Mouse (Mus musculus): ENCODE measurements at regions not wholly inside any gene's neighbourhood (a gene's known extent, or its start where the extent isn't known, plus 50 kb on each side); places are given as distances from the start of the nearest gene placed in this dataset.
A peak's percentile ranks its signal among the peaks of the same experiment; 100 is the strongest.

DNA sequence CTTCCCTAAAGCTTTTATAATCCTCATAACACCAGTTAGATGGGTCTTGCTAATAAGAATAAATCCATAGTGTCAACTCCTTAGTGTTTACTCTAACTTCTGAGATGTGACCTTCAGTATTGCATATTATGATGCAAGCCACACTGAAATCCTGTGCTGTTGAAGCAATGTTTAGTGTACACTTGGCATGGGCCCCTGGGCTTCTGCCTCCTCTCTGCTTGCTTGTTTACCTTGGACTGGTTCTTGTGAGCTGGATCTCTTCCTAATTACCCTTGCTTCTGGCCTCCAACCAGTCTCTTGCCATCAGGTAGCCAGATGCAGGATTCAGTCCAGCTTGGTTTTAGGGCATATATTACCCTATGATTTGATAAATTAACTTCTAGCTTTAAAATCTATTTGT lies 57.0 kb downstream of the Rgs2 start:
- Histone ChIP-seq H3K9ac (no peak overlapping the region), H3K4me3 (ENCODE audit: low read depth, low read length) (no peak overlapping the region), H3K36me3 (ENCODE audit: insufficient read depth) (no peaks in the 10 kb centered on the region), H3K4me1 (ENCODE audit: insufficient read depth) (no peaks in the 10 kb centered on the region), H3K27me3 (ENCODE audit: insufficient read depth, low read length) (no peaks in the 10 kb centered on the region), H3K27ac (ENCODE audit: low read depth, low read length) (no peak overlapping the region), H3K4me2 (ENCODE audit: low read depth) (no peak overlapping the region), H3K9me3 (ENCODE audit: low read length) (no peaks in the 10 kb centered on the region)
- ATAC-seq (no peak), DNase-seq (no peak)
- no peak for TF ChIP-seq CTCF (IDR thresholded peaks at IDR 0.05; ENCODE audit: low read depth)

DNA sequence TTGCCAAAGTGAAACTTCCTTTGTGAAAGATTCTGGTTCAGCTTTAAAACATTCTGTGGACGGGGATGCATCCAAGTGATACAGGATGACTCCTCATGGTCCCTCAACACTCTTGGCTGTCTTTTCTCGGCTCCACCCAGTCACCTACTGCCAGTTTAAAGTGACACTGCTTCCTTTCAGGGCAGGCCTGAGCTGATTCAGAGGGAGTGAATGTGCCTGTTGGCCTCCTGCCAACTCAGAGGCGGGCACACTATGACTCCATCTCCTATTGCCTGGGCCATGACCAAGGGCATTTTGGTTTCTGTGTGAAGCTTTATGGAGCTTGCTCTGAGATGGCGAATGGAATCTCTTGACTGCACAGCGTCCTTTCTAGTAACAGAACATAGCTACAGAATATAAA lies 62.5 kb downstream of the Rgs2 start:
- Histone ChIP-seq H3K27ac (ENCODE audit: low read depth, low read length) (no peak overlapping the region), H3K36me3 (ENCODE audit: insufficient read depth) (no peaks in the 10 kb centered on the region), H3K4me1 (ENCODE audit: insufficient read depth) (peaks cover 5% of the 10 kb centered on the region; the same call in 1 of the 2 replicates), H3K9ac (no peak overlapping the region), H3K4me3 (ENCODE audit: low read depth, low read length) (no peak overlapping the region), H3K9me3 (ENCODE audit: low read length) (no peaks in the 10 kb centered on the region), H3K4me2 (ENCODE audit: low read depth) (no peak overlapping the region), H3K27me3 (ENCODE audit: insufficient read depth, low read length) (no peaks in the 10 kb centered on the region)
- no peak for TF ChIP-seq CTCF (IDR thresholded peaks at IDR 0.05; ENCODE audit: low read depth)
- WGBS, result 32% methylated on average over 5 of the region's 5 CpGs
- ATAC-seq, result peak; percentile 45
- no peak for DNase-seq

DNA sequence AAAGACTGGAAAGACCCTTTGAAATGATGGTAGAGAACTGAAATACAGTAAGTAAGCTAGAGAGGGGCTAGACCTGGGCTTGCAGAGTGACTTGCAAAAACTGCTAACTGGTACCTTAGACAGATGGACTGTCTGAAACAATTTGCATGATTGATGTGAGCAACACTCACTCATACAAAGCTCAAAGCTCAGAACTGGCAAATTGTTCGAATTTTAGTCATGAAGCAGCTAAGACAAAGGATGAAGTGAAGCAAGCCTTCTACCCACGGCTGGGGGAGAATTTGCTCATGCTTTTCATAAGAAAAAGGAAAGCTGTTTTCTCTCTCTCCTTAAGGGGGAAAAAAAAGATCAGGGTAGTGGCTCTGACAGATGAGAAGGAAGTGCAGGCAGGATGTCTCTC lies 64.5 kb downstream of the Rgs2 start:
- 18% methylated on average over 2 of the region's 2 CpGs for WGBS
- peak; percentile 22 for DNase-seq
- Histone ChIP-seq H3K36me3 (ENCODE audit: insufficient read depth) (no peaks in the 10 kb centered on the region), H3K9me3 (ENCODE audit: low read length) (no peaks in the 10 kb centered on the region), H3K27ac (ENCODE audit: low read depth, low read length) (peak overlapping the region; percentile 35), H3K27me3 (ENCODE audit: insufficient read depth, low read length) (no peaks in the 10 kb centered on the region), H3K4me2 (ENCODE audit: low read depth) (no peak overlapping the region), H3K4me3 (ENCODE audit: low read depth, low read length) (no peak overlapping the region), H3K4me1 (ENCODE audit: insufficient read depth) (peaks cover 5% of the 10 kb centered on the region; the same call in 1 of the 2 replicates), H3K9ac (no peak overlapping the region)
- no peak for ATAC-seq
- no peak for TF ChIP-seq CTCF (IDR thresholded peaks at IDR 0.05; ENCODE audit: low read depth)

DNA sequence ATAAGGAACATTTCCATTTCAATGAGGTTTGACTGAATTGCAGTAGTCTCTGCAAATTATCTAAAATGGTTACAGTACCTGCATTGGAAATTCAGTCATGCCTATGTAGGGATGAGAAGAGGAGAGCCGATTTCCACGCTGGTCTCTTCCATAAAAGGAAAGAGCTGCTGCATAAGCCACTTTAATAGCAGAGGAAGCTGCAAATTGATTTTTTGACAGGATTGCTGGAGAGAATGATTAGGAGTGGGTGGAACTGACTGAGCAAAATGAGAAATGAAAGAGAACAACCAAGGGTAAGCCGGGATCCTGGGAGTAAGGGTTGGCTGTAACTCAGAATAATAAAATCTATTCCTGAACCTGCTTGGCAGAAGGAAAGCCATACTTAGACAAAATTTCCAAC lies 65.4 kb downstream of the Rgs2 start:
- Histone ChIP-seq H3K4me2 (ENCODE audit: low read depth) (no peak overlapping the region), H3K4me1 (ENCODE audit: insufficient read depth) (peaks cover 5% of the 10 kb centered on the region; the same call in 1 of the 2 replicates), H3K9me3 (ENCODE audit: low read length) (no peaks in the 10 kb centered on the region), H3K36me3 (ENCODE audit: insufficient read depth) (no peaks in the 10 kb centered on the region), H3K9ac (no peak overlapping the region), H3K27ac (ENCODE audit: low read depth, low read length) (peak overlapping the region; percentile 71), H3K27me3 (ENCODE audit: insufficient read depth, low read length) (no peaks in the 10 kb centered on the region), H3K4me3 (ENCODE audit: low read depth, low read length) (no peak overlapping the region)
- WGBS, result 36% methylated on average over 3 of the region's 3 CpGs
- peak; percentile 93 for ATAC-seq
- peak; percentile 50 for DNase-seq
- no peak for TF ChIP-seq CTCF (IDR thresholded peaks at IDR 0.05; ENCODE audit: low read depth)

DNA sequence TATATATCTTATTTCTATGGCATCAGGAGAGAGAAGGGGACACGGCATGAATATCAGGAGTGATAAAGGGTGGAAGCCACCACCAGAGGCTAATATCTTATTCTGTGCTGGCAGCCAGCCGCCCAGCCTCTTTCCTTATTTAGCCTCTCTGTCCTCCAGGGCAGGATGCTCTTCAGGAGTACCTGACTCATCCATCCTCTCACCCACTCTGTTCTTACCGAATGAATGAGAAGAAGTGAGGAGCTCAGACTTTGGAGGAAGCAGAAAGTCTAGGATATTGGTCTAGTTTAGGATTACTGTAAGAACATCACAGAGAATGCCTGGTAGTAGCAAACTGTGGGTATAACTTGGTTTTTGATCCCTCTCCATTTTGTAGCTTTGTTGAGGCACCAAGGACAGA lies 73.2 kb downstream of the Rgs2 start:
- Histone ChIP-seq H3K4me1 (ENCODE audit: insufficient read depth) (no peaks in the 10 kb centered on the region), H3K27ac (ENCODE audit: low read depth, low read length) (no peak overlapping the region), H3K27me3 (ENCODE audit: insufficient read depth, low read length) (no peaks in the 10 kb centered on the region), H3K4me2 (ENCODE audit: low read depth) (no peak overlapping the region), H3K36me3 (ENCODE audit: insufficient read depth) (no peaks in the 10 kb centered on the region), H3K9me3 (ENCODE audit: low read length) (no peaks in the 10 kb centered on the region), H3K4me3 (ENCODE audit: low read depth, low read length) (no peak overlapping the region), H3K9ac (no peak overlapping the region)
- ATAC-seq (no peak), DNase-seq (no peak)
- TF ChIP-seq CTCF (IDR thresholded peaks at IDR 0.05; ENCODE audit: low read depth), result no peak
- 89% methylated on average over 3 of the region's 3 CpGs for WGBS

DNA sequence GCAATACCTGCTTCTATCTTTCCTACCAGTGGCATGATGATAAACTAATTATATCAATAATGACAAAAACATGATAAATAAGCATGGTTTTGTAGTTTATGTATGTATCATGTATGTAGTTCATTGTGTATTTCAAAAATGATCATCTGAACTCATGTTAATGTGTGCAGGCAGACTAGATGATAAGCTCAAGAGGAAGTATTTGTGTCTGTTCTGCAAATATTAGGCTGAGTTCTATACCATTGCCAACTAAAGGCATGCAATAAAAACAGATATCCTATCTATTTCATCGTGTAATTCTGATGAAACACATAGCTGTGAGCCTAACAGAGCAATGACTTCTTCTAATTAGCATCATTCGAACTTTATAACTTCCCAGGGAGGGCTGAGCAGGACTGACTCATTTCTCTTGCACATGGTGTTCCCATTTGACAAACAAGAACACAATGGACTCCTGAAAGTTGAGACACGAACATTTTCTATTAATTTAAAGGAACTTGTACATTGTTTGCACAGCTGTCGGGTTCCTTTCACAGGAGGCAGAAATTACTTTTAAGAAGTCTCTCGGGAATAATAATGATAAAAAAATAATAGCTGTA lies 74.3 kb downstream of the Rgs2 start:
- WGBS, result 63% methylated on average over 5 of the region's 5 CpGs
- H3K4me3 ChIP-seq (ENCODE audit: low read depth, low read length), result no peak overlapping the region

GRCm38 (mm10) chr1:143922499-143922898 lies 81.5 kb downstream of the Rgs2 start:
- H3K4me2 ChIP-seq (ENCODE audit: low read depth), result no peak overlapping the region
- 62% methylated on average over 1 of the region's 1 CpGs for WGBS
- no peaks in the 10 kb centered on the region for H3K4me1 ChIP-seq (ENCODE audit: insufficient read depth)
- DNase-seq, result no peak
- H3K27ac ChIP-seq (ENCODE audit: low read depth, low read length), result no peak overlapping the region
- ATAC-seq, result no peak
- H3K27me3 ChIP-seq (ENCODE audit: insufficient read depth, low read length), result no peaks in the 10 kb centered on the region
- H3K9me3 ChIP-seq (ENCODE audit: low read length), result no peaks in the 10 kb centered on the region
- TF ChIP-seq CTCF (IDR thresholded peaks at IDR 0.05; ENCODE audit: low read depth), result no peak
- no peaks in the 10 kb centered on the region for H3K36me3 ChIP-seq (ENCODE audit: insufficient read depth)
- no peak overlapping the region for H3K4me3 ChIP-seq (ENCODE audit: low read depth, low read length)
- H3K9ac ChIP-seq, result no peak overlapping the region

More for the DNA sequence above, 74.3 kb downstream of the Rgs2 start:
- H3K9me3 ChIP-seq (ENCODE audit: low read length), result no peaks in the 10 kb centered on the region
- H3K27me3 ChIP-seq (ENCODE audit: insufficient read depth, low read length), result no peaks in the 10 kb centered on the region
- no peaks in the 10 kb centered on the region for H3K36me3 ChIP-seq (ENCODE audit: insufficient read depth)
- no peak for TF ChIP-seq CTCF (IDR thresholded peaks at IDR 0.05; ENCODE audit: low read depth)
- no peak overlapping the region for H3K4me2 ChIP-seq (ENCODE audit: low read depth)
- no peak overlapping the region for H3K27ac ChIP-seq (ENCODE audit: low read depth, low read length)
- no peak overlapping the region for H3K9ac ChIP-seq
- no peak for DNase-seq
- ATAC-seq, result no peak
- no peaks in the 10 kb centered on the region for H3K4me1 ChIP-seq (ENCODE audit: insufficient read depth)
